ENCODE assay signal across 13 mouse cellular contexts in the genomic region with DNA sequence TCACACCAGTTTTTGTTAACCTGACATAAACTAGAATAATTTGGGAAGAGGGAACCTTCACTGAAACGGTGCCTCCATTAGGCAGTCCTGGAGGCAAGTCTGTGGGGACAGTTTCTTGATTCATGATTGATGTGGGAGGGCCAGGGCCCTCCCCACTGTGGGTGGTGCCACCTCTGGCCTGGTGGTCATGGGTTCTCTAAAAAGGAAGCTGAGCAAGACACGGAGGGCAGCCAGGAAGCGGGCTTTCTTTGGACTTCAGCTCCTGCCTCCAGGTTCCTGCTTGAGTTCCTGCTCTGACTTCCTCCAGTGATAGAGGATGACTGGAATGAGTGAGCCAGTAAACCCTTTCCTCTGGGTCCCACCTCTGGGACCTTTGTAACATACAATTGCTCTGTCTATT.
"Had no signal": no experiment of that assay in that cellular context is flagged by ENCODE, and none has a peak within 500 bp of the region (broad histone marks: within the 10 kb centered on the region; RNA-seq: fewer than 3 reads in every experiment).

No protein-coding gene starts in this region.

- H3K27me3 ChIP-seq: liver, embryonic 15.5 days; lung, embryonic 15.5 days; midbrain, embryonic 12.5 days; neural tube, embryonic 12.5 days had no signal

- DNase-seq: liver, postnatal 0 days; lung, adult 2 months; lung, postnatal 14 days; lung, postnatal 36 days; midbrain, embryonic 14.5 days; right cerebral cortex, postnatal 14 days; thymus, adult 18-20 months; thymus, postnatal 25 days had no signal

- H3K36me3 ChIP-seq: liver, embryonic 15.5 days; lung, embryonic 15.5 days; midbrain, embryonic 10.5 days; midbrain, embryonic 12.5 days; neural tube, embryonic 12.5 days had no signal
